In the genomic region with DNA sequence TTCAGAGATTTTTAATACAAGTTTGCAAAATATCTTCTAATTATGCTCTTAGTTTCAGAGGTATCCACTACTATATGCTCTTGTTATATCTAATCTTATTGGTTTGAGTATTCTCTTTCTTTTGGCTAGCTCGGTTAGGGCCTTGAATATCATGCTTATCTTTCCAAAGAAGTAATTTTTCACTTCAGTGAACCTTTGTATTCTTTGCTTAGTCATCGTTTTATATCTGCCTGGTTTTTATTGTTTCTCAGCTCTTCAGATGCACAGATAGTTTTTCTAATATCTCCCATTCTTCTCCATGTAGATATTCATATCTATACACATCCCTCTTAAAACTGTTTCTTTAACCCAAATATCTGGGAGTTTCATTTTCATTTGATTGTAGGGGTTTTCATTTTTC, we compare ENCODE assay signal across 28 mouse cellular contexts.
"Had no signal": no experiment of that assay in that cellular context is flagged by ENCODE, and none has a peak within 500 bp of the region (broad histone marks: within the 10 kb centered on the region; RNA-seq: fewer than 3 reads in every experiment).

No protein-coding gene starts in this region.

- DNase-seq: left cerebral cortex, postnatal 4 days; liver; liver, embryonic 13.5 days; liver, postnatal 0 days; lung, adult 18-20 months; lung, adult 2 months; lung, embryonic 14.5 days; lung, postnatal 10 days; lung, postnatal 14 days; lung, postnatal 36 days; lung, postnatal 4 days; midbrain, embryonic 14.5 days had no signal

- H3K36me3 ChIP-seq: limb, embryonic 10.5 days; limb, embryonic 12.5 days; limb, embryonic 13.5 days; limb, embryonic 15.5 days; liver, embryonic 12.5 days; liver, embryonic 13.5 days; liver, embryonic 15.5 days; lung, embryonic 15.5 days; midbrain, embryonic 10.5 days; midbrain, embryonic 12.5 days; midbrain, embryonic 13.5 days; midbrain, embryonic 15.5 days; neural tube, embryonic 12.5 days had no signal

- H3K27ac ChIP-seq: limb, embryonic 10.5 days; limb, embryonic 12.5 days; limb, embryonic 13.5 days; limb, embryonic 15.5 days; liver, embryonic 12.5 days; liver, embryonic 13.5 days; liver, embryonic 14.5 days; liver, embryonic 15.5 days; lung, embryonic 15.5 days; macrophage; midbrain, embryonic 10.5 days; midbrain, embryonic 12.5 days; midbrain, embryonic 13.5 days; midbrain, embryonic 15.5 days; neural tube, embryonic 12.5 days had no signal

- H3K4me3 ChIP-seq: limb, embryonic 10.5 days; limb, embryonic 12.5 days; limb, embryonic 13.5 days; limb, embryonic 15.5 days; liver, embryonic 12.5 days; liver, embryonic 13.5 days; liver, embryonic 15.5 days; lung, embryonic 15.5 days; megakaryocyte, embryonic 14.5 days; midbrain, embryonic 10.5 days; midbrain, embryonic 12.5 days; midbrain, embryonic 13.5 days; midbrain, embryonic 15.5 days; myocyte; neural tube, embryonic 12.5 days had no signal

- H3K9ac ChIP-seq: limb, embryonic 12.5 days; limb, embryonic 13.5 days; limb, embryonic 15.5 days; liver, embryonic 12.5 days; liver, embryonic 13.5 days; liver, embryonic 14.5 days; liver, embryonic 15.5 days; liver, postnatal 0 days; lung, embryonic 14.5 days; lung, embryonic 15.5 days; midbrain, embryonic 12.5 days; midbrain, embryonic 13.5 days; midbrain, embryonic 15.5 days; neural tube, embryonic 12.5 days had no signal

- H3K4me1 ChIP-seq: limb, embryonic 10.5 days; limb, embryonic 12.5 days; limb, embryonic 13.5 days; limb, embryonic 15.5 days; liver, embryonic 12.5 days; liver, embryonic 13.5 days; liver, embryonic 15.5 days; lung, embryonic 15.5 days; midbrain, embryonic 10.5 days; midbrain, embryonic 12.5 days; midbrain, embryonic 13.5 days; midbrain, embryonic 15.5 days; neural tube, embryonic 12.5 days had no signal

- H3K27me3 ChIP-seq: limb, embryonic 12.5 days; limb, embryonic 13.5 days; limb, embryonic 15.5 days; liver, embryonic 12.5 days; liver, embryonic 13.5 days; liver, embryonic 15.5 days; lung, embryonic 15.5 days; megakaryocyte, embryonic 14.5 days; midbrain, embryonic 12.5 days; midbrain, embryonic 13.5 days; midbrain, embryonic 15.5 days; neural tube, embryonic 12.5 days had no signal

- H3K9me3 ChIP-seq: limb, embryonic 10.5 days; limb, embryonic 12.5 days; limb, embryonic 13.5 days; limb, embryonic 15.5 days; liver, embryonic 13.5 days; liver, embryonic 15.5 days; lung, embryonic 15.5 days; megakaryocyte, embryonic 14.5 days; midbrain, embryonic 10.5 days; midbrain, embryonic 12.5 days; midbrain, embryonic 13.5 days; midbrain, embryonic 15.5 days; neural tube, embryonic 12.5 days had no signal
